Mouse (Mus musculus): Measurements from ENCODE around the gene Rragd.

Rragd gene

DNA sequence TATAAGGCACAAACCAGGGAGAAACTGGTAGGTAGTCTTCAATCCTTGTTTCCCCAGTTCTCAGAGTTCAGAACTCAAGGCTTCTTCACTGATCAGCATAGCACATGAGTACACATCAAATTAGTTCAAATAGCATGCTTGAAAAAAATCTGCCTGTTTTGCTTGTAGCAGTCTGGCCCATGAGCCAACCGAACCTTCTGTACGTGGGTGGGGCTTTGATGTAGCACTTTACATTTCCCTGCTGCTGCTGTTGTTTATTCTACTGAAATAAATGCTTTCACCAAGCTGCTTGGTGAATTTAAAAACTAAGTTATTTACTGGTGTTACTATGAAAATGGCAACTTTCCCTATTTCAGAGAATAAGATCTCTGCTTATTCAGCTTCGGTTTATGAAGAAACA lies 69.2 kb downstream of the Rragd start:
- DNase-seq = no peak

- DNase-seq = peak in 1 of 2 experiments; percentile 36
These were observed 69.8 kb downstream of the Rragd start for GRCm38 (mm10) chr4:33052650-33053049.

DNA sequence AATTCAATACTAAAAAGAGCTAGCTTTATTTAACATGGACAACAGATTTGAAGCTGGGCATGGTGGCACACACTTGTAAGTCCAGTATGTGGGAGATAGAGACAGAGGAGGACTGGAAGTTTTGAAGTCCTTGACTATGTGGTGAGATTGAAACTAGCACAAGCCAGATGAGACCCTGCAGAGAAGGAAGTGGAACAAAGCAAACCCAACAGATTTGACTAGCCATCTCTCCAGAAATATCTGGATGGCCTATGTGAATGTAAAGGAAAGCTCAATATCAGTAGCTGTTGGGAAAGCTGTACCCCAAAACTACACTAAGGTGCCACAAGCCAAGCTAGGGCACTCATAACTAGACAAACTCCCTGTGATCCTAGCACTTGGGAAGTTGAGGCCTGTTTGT lies 71.6 kb downstream of the Rragd start:
- no peak for DNase-seq

- no peak for DNase-seq
These were observed 73.5 kb downstream of the Rragd start for GRCm38 (mm10) chr4:33056317-33056716.

DNA sequence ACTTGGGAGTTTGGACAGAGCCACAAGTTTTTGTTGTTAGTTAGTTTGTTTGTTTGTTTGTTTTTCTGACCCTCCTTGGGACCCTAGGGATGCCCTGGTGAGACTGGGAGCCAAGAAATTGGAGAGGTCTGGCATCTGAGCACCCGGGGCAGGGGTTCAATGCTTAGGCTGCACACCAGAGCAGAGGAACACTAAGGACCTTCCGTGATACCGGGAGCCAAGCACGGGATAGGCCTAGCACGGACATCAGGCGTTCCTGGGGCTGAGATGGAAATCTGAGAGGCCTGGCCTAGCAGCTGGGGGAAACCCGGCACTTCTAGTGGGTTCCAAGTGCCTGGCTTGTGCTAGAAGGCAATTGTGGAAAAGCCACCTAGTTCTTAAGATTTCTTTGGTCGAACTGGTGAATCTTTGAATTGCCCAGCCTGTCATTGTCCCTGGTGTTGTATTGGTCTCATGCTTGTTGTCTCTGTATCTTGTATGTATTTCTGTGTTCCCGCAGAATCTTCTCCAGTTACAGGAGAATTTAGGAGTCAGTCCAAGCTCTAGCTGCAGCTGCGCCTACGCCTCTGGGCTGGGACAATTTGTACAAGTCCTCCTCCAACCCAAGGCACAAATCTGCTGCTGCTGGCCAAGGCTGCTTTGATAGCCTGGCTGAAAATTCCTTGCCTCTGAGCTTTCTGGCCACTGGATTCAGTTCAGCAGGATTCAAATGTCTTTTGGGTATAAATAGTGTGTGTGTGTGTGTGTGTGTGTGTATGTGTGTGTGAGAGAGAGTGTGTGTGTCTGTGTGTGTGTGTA lies 75.3 kb downstream of the Rragd start:
- no peak for DNase-seq

DNA sequence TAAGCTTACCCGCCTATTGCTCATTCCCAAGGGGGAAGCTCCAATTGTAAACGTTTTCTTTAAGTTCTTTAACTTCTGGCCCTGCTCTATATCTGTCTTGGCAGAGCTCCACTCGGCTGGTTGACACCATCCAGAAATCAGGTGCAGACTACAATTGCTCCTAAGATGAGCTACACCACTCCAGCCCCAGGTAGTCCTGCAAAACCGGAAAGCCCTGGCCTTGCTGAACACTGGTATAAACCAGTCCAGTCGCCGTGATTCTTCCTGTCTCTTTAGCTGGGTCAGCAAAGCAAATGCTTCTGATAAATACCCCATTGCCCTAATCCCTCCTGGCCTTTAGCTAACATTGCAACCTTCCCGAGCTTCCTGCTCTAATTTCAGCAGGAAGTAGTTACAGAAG lies 78.3 kb downstream of the Rragd start:
- DNase-seq = no peak

- no peak for DNase-seq
These were observed 80.1 kb downstream of the Rragd start, which contains the start of gene Gabrr2 for GRCm38 (mm10) chr4:33062981-33063380. Gene Gabrr2, plus strand, starts transcription at chr4:33062999.

- no peak for DNase-seq
These were observed 82.1 kb downstream of the Rragd start for GRCm38 (mm10) chr4:33064986-33065385.

- DNase-seq = no peak
These were observed 83.6 kb downstream of the Rragd start for GRCm38 (mm10) chr4:33066223-33066960.

DNA sequence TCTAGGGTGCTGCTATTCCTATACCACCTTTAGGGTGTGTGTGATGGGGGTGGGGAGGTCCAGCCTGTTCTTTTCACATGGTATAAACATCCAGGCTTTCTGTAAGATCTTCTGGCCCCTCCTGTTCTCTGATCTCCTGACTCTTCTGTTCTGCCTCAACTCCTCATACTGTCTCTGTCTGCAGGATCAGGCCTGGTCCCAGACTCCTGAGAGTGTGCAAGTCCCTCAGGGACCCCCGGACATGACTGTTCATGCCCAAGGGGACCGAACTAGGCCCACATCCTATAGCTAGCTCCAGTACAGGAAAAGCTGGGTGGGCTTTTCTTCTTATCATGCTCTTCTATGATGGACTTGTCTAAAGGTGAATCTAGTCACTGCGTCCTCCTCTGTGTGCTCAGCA lies 84.5 kb downstream of the Rragd start:
- no peak for DNase-seq

DNA sequence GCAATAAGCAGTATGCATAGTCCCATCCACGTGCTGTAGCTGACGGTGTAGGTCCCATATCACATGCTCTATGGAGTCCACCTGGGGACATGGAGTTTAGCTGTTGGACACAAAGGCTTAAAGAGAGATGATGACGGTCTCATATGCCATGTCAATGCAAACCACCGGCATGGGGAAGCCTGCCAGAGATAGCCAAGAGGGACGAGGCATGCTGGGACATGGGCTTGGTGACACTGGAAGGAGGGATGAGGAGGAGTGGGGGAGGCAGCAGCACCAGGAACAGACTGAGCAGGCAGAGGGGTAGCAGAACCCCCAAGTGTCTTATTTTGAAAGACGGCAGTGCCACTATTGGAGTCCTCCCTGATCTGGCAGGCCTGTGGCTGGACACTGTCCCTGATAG lies 85.0 kb downstream of the Rragd start:
- no peak for DNase-seq

- peak; percentile 90 to 94 for DNase-seq
These were observed 86.1 kb downstream of the Rragd start for GRCm38 (mm10) chr4:33068894-33069293.

DNA sequence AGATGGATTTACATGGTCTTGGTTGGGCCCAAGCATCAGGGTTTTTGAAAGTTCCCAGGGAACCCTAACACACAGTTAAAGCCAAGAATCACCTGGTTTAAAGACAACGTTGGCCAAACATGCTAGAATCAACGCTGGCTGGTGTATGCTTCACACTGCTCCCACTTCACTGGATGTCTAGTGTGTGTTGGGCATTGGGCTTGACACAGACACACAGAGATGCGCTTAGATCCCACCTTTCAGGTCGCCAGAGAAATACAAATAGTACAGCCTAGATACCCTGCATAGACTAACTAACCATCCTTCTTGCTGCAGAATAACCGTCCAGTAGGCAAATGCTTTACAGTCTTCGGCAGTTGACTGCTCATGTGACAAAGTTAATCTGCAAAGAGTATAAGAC lies 87.5 kb downstream of the Rragd start:
- no peak for DNase-seq

GRCm38 (mm10) chr4:33071337-33071736 lies 88.5 kb downstream of the Rragd start:
- DNase-seq = no peak

Measured in cerebellum, postnatal 14 days (tissue).